Mouse (Mus musculus) E14TG2a.4 (cell line): ENCODE results near the gene Slc35e3.

ENCODE experiments used
- CTCF ChIP-seq: conservative IDR thresholded peaks from 2 replicates; pipeline ENCODE4 v1.5.1; 2014; ENCODE audit warnings: low read length
- NANOG ChIP-seq: IDR thresholded peaks from 2 replicates; pipeline ENCODE4 v1.6.1; 2014; ENCODE audit warnings: borderline replicate concordance, low read length, mixed read lengths
- POU5F1 ChIP-seq: IDR thresholded peaks from 2 replicates; pipeline ENCODE4 v1.6.1; 2014; ENCODE audit warnings: low read length, borderline replicate concordance

- no peak for TF ChIP-seq CTCF
- TF ChIP-seq NANOG, result no peak
- TF ChIP-seq POU5F1, result no peak
Measured at GRCm38 (mm10) chr10:117764598-117764997, 18.4 kb upstream of the Slc35e3 start.
